Mouse (Mus musculus) lung, postnatal 25 days (tissue): ENCODE results near the gene Alyref.

Experiments used
- DNase-seq: peaks from one replicate; pipeline ENCODE4 v3.0.0; 2022; ENCODE audit warnings: low spot score

Alyref gene

GRCm38 (mm10) chr11:120598283-120598989 lies at the start of gene Alyref, which contains the start of gene Anapc11:
TSS of gene Alyref (minus strand) at chr11:120598365.
TSS of gene Anapc11 (plus strand) at chr11:120598421.
- DNase-seq: peak; percentile 95

GRCm38 (mm10) chr11:120647047-120647830 lies 49.1 kb upstream of the Alyref start:
- DNase-seq: no peak

- peak; percentile 96 for DNase-seq
Measured at GRCm38 (mm10) chr11:120643601-120643987, 45.4 kb upstream of the Alyref start, which contains the start of gene Pycr1. TSS of gene Pycr1 (minus strand) at chr11:120643769.

- DNase-seq: no peak
Measured at GRCm38 (mm10) chr11:120642939-120643600, 44.9 kb upstream of the Alyref start.

- no peak for DNase-seq
Measured at GRCm38 (mm10) chr11:120641869-120642268, 43.7 kb upstream of the Alyref start.

GRCm38 (mm10) chr11:120641255-120641654 lies 43.1 kb upstream of the Alyref start:
- DNase-seq: no peak

GRCm38 (mm10) chr11:120634810-120635209 lies 36.6 kb upstream of the Alyref start:
- no peak for DNase-seq

- DNase-seq: peak; percentile 94
Measured at GRCm38 (mm10) chr11:120633520-120634343, 35.6 kb upstream of the Alyref start, which contains the start of gene Mafg. TSS of gene Mafg (minus strand) at chr11:120633600.

GRCm38 (mm10) chr11:120632559-120633519 lies 34.7 kb upstream of the Alyref start:
- peak; percentile 75 for DNase-seq

GRCm38 (mm10) chr11:120631726-120632448 lies 33.7 kb upstream of the Alyref start:
- DNase-seq: no peak

- no peak for DNase-seq
Measured at GRCm38 (mm10) chr11:120630881-120631725, 32.9 kb upstream of the Alyref start.

- DNase-seq: peak; percentile 68
Measured at GRCm38 (mm10) chr11:120630401-120630871, 32.3 kb upstream of the Alyref start.

GRCm38 (mm10) chr11:120629911-120630310 lies 31.7 kb upstream of the Alyref start:
- DNase-seq: peak; percentile 28

GRCm38 (mm10) chr11:120629341-120629730 lies 31.2 kb upstream of the Alyref start:
- DNase-seq: peak; percentile 32

- DNase-seq: no peak
Measured at GRCm38 (mm10) chr11:120628601-120629340, 30.6 kb upstream of the Alyref start.

- DNase-seq: peak; percentile 48
Measured at GRCm38 (mm10) chr11:120627468-120628300, 29.5 kb upstream of the Alyref start.
